Mouse (Mus musculus): ENCODE data around the gene Cyb5d2. TPM values are rescaled to one million over a fixed set of nuclear protein-coding genes. Genes with fewer than 3 reads are reported as not detected.

The Cyb5d2 gene
- total RNA-seq (2021) = 10 to 100 TPM; 12.5 to 13.6 TPM
- long read RNA-seq, experiment 1, partial matches to known transcripts = 0 of 4 reads
- long read RNA-seq, experiment 1, other reads (novel, unspliced or antisense) = 0 of 4 reads
- long read RNA-seq, experiment 2, transcript Cyb5d2-201 (4 exons, 2,393 nt) = major isoform, 5 of 11 reads
- long read RNA-seq, experiment 2, partial matches to known transcripts = 1 of 11 reads
- long read RNA-seq, experiment 2, other reads (novel, unspliced or antisense) = 1 of 11 reads

DNA sequence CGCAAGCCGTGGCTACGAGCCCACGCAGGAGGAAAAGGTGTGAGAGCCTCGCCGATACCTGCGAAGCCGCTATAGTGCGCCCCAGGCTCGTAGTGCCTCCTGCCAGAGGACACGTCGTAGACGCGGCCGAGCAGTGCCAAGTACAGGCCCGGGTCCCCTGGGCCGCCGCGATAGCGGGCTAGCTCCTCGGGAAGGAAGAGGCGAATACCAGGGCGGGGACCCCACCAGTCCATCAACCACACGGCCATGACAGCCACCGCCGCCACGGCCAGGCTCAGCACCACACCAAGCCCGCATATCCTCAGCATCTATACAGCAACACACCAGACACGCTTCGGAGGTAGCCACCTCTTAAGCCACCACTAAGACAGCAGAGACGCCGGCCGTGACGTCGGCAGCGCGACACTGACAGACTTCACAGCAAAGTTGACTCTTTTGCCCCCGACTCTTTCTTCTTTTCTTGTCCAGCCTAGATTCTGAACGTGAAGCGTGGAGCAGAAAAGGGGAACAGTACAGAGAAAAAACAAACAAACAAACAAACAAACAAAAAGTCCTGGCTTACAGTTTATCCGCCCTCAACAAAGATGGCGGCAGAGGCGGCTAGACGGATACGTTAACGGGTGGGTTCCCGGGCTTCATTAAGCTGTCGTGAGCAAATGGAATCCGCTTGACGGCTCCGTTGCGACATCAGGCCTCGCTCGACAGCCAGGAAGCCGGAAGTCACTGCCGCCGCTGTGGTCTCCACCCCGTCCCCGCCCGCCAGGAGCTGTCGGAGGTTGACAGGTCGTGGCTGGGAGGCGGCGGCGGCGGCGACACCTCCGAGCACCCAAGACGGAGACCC, at the start of gene Cyb5d2, which contains the start of gene Zzef1:
TSS of gene Cyb5d2 (minus strand) at position 688 of the 841 bp plus-strand sequence.
TSS of gene Zzef1 (plus strand) at position 772 of the 841 bp plus-strand sequence.
- DNase-seq (ENCODE audit: low spot score in 2 of 2) = peak; percentile 72 to 87

DNA sequence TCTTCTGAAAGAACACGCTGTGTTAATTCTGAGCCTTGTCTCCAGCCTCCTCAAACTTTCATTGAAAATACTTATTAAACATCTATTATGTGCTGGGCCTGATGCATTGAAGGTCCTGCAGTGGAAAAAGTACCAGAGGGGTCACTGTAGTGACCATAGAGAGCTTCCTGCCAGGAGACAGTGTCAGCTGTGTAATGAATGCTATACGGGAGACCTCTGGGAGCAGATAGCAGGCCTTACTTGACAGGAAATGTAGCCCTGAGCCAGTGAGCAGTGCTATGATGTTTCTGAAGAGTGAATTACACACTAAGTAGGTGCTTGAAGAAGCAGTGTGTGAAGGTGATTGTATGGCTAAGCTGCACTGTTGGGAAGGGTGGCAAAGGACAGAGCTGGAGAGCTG, 49.6 kb upstream of the Cyb5d2 start:
- DNase-seq (ENCODE audit: low spot score in 2 of 2) = no peak

DNA sequence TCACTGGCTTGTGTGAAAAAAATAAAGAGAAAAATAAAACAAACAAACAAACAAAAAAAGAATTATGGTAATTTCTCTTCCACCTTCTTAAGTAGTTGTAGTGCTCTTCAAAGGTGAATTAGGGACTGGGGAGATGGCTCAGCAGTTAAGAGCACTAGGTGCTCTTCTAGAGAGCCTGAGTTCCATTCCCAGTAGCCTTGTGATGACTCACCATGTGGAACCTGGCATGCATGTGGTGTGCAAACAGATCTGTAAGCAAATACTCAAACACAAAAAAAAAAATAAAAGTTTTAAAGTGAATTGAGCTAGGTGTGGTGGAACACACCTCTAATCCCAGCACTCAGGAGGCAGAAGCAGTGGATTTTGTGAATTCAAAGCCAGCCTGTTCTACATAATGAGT, 47.6 kb upstream of the Cyb5d2 start:
- no peak for DNase-seq (ENCODE audit: low spot score in 2 of 2)

DNA sequence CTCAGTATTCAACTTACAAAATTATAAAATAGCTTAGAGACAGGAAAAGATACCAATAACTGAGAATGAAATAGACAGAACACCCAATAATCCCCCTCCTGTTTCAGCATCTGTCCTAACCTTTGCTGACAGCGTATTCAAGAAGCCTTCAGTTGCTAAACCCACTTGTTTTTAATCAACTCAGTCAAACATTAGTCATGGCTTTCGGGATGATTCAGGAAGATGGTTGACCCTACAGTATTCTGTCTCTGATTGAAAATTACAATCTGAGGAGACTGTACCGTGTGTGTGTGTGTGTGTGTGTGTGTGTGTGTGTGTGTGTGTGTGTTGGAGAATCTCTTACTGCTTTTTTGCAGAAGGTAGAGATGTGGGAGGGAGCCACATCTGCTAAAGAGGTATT, 46.8 kb upstream of the Cyb5d2 start:
- DNase-seq (ENCODE audit: low spot score in 2 of 2) = no peak

GRCm38 (mm10) chr11:72829869-72830268, 33.9 kb upstream of the Cyb5d2 start:
- DNase-seq (ENCODE audit: low spot score in 2 of 2) = no peak

DNA sequence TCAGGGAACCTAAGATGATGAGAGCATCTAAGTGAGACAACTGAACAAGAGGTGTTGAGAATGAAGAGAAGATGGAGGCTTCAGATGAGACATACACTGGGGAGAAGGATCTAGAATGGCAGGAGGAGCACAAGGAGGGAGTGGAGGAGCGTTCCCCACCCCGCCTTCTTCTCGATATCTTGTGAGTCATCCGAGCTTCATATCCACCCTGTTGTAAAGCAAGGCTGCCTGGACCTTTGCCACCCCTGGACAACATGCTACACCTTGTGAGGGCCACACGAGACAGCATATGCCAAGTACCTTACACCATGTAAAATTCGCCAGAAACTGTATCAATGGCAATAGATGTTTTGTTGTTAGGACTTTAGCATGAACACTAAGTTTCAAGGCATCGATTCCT, 25.1 kb upstream of the Cyb5d2 start:
- no peak for DNase-seq (ENCODE audit: low spot score in 2 of 2)

DNA sequence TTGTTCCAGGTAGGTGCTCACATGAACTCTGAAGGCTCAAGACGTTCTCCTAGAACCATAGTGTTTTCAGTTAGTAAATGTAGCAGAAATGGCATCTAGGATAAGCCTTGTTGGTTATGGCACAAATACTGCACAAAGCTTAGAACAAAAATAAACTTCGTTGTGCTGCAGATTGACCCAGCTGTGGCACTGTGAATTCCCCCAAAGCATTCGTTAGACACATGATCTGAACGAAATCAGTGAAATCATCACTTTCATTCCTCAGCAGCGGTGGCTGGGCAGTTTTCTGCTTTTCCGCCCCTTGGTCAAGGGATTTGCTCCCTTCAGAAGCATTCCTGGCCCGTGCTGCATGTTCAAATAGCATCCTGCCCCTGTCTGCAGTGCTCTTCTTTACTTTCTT, 22.1 kb upstream of the Cyb5d2 start:
- DNase-seq (ENCODE audit: low spot score in 2 of 2) = no peak

- no peak for DNase-seq (ENCODE audit: low spot score in 2 of 2)
Observed at GRCm38 (mm10) chr11:72816859-72817258, 20.9 kb upstream of the Cyb5d2 start.

GRCm38 (mm10) chr11:72814188-72814587, 18.2 kb upstream of the Cyb5d2 start:
- no peak for DNase-seq (ENCODE audit: low spot score in 2 of 2)

DNA sequence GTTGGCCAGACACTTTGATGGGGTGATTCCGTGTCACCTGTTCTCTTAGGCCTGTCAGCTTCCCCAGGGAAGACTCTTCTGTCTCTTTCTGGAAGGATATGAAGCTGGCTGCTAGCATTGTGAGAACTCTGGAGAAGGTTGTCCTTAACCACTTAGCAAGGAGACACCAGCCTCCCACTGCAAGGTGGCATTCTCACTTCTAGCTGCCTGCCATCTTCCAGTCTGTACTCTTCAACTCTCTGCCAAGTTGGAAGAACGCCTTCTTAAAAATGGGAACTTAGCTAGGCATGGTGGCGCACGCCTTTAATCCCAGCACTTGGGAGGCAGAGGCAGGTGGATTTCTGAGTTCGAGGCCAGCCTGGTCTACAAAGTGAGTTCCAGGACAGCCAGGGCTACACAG, 17.7 kb upstream of the Cyb5d2 start:
- no peak for DNase-seq (ENCODE audit: low spot score in 2 of 2)

DNA sequence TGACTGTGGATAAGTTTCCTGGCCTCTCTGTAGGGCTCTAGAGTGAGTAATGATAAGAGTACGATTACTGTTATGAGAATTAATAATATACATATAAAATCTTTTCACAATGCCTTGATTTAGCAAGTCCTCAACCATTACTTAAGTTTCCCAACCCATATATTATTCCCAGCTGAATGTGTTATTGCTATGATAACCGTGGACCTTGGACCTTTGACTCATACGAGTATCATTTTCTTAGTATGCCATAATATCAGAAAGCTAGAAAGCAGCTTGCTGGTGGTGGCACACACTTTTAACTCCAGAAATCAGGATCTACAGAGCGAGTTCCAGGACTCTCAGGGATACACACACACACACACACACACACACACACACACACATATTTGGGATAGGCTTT, 12.1 kb upstream of the Cyb5d2 start:
- no peak for DNase-seq (ENCODE audit: low spot score in 2 of 2)

DNA sequence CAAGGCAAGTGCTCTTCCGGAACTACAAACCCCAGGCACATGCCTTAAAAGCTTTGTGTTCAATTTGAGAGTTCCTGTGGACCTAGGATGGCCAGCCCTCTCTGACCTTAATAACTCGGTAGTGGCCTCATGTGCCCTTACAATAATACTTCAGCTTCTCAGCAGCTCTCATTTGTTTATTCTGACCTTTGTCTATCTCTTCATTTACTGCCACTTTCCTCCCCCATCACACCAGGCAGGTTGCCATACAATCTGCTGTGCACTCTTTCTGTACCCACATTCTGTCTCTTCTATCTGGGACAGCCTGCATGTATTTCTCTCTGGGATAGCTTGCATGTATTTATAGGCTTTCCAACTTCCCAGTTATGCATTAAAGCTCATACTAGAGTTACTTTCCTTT, 10.6 kb upstream of the Cyb5d2 start:
- DNase-seq (ENCODE audit: low spot score in 2 of 2) = no peak

DNA sequence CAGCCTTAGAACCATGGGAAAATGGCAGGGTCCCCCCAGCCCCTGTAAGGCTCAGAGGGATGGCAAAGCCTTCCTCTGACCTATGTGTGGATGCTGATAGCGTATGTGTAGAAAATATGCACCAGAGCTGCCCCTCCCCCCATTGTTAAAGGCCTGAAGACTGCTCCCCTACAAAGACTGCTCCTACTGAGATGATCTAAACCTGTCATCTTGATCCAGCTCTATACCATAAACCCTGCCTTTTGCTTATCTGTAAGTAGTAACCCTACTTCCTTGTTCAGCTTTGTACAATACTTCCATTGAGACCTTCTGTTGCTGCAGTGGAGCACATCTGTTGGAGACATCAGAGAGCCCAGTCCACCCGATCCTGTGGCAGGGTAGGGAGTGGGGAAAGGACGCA, 9.3 kb upstream of the Cyb5d2 start:
- DNase-seq (ENCODE audit: low spot score in 2 of 2) = no peak

DNA sequence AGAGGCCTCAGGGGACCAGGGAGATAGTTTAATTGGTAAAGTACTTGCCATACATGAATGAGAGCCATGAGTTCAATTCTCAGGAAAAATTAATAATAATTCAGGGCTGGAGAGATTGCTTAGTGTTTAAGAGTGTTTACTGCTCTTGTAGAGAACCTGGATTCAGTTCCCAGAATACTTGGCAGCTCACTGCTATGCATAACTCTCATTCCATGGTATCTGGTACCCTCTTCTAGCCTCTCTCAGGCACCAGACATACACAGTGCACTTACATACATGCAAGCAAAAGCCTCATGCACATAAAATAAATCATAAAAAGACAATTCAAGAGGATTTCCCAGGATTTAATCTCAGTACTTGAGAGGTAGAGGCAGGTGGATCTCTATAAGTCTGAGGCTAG, 8.6 kb upstream of the Cyb5d2 start:
- DNase-seq (ENCODE audit: low spot score in 2 of 2) = no peak

DNA sequence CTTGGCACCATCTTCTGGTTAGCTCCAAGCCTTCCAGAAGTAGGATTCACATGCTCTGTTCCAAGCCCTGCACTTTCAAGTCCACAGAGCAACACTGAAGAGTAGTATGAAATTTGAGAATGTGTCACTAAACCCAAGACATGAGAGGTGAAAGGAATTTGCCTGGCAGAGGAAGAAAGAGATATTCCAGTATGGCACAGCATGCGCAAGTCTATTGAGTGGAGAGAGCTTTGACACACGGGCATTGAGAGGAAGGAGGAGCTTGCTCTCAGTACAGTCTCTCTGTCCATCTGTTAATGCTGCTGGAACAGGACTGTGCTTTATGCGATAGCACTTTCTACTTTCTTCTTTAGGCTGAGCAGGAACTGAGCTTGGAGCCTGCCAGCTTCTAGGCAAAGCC, 7.1 kb upstream of the Cyb5d2 start:
- no peak for DNase-seq (ENCODE audit: low spot score in 2 of 2)

- no peak for DNase-seq (ENCODE audit: low spot score in 2 of 2)
Observed at GRCm38 (mm10) chr11:72801182-72801581, 5.2 kb upstream of the Cyb5d2 start.

DNA sequence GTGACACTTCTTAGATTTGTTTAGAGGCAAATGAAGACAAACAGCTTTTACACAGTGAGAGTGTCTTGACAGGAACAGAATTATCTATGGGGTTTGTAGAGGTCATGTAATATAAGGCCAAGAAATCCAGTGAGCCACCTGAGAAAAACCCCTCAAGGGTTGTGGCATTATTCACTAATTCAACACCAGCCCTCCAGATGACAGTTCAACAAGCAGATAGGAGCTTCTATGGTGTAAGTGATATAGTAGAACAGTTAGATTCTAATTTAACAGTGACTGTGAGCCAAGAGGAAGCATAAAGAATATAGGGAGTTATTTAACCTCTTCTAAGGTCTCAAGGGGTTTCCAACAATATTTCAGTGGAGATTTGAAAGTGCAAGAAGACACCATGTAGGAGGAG, 2.2 kb upstream of the Cyb5d2 start:
- DNase-seq (ENCODE audit: low spot score in 2 of 2) = no peak

- no peak for DNase-seq (ENCODE audit: low spot score in 2 of 2)
Observed at GRCm38 (mm10) chr11:72796773-72797338, 914 bp upstream of the Cyb5d2 start.

DNA sequence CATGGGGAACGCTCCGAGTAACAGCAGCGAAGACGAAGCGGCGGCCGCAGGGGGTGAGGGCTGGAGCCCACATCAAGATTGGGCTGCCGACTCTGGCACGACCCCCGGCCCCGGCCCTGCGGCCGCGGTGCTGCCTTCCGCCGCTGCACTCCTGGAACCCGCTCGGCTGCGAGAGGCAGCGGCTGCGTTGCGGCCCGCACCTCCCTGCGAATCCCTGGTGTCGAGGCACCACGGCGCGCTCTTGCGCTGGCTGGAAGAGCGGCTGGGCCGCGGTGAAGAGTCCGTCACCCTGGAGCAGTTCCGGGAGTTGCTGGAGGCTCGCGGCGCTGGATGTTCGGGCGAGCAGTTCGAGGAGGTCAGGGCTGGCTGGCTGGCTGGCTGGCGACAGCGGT, 350 bp upstream of the Cyb5d2 start:
- DNase-seq (ENCODE audit: low spot score in 2 of 2) = no peak

GRCm38 (mm10) chr11:72795149-72795454, 840 bp downstream of the Cyb5d2 start:
- DNase-seq (ENCODE audit: low spot score in 2 of 2) = no peak

- DNase-seq (ENCODE audit: low spot score in 2 of 2) = no peak
Observed at GRCm38 (mm10) chr11:72792033-72792432, 3.9 kb downstream of the Cyb5d2 start.

- no peak for DNase-seq (ENCODE audit: low spot score in 2 of 2)
Observed at GRCm38 (mm10) chr11:72782503-72782902, 13.4 kb downstream of the Cyb5d2 start.

DNA sequence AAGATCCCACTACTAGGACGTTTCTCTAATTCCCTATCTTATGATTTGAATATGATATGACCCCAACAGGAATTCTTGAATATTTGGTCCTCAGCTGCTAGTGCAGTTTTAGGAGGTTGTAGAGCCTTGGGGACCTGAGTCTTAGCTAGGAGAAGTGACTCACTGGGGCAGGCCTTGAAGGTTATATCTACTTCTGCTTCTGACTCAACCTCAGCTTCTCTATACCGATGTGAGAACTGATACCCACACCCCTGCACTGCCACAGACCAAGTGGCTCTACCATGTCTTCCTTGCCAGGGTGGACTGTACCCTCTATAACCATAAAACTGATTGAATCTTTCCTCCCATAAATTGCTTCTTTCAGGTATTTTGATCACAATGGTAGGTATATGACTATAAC, 13.8 kb downstream of the Cyb5d2 start:
- no peak for DNase-seq (ENCODE audit: low spot score in 2 of 2)
